Mouse (Mus musculus) hindbrain, embryonic 12.5 days (tissue): ENCODE results near the gene Frmd5. TPM values are rescaled to one million over a fixed set of nuclear protein-coding genes. Genes with fewer than 3 reads are reported as not detected.
"Not testable (repeated sequence)": the region's sequence is repeated elsewhere in the genome, so short reads cannot be mapped to it uniquely, and the experiment has no call there.

ENCODE experiments used
- ATAC-seq: fragments of 200-750 bp; cut with Nextera tagmentation; 2 replicates; pipeline ENCODE4 v1.8.0; 2017; ENCODE audit warnings: moderate TSS enrichment; ENCODE audit not compliant: low FRiP score
- H3K27ac ChIP-seq: fragments of 300-500 bp; sonication (generic); 2 replicates; pipeline ENCODE4 v1.5.1; 2016; ENCODE audit warnings: mild to moderate bottlenecking
- H3K27me3 ChIP-seq: fragments of 300-500 bp; sonication (generic); 2 replicates; pipeline ENCODE4 v1.6.1; 2016; ENCODE audit warnings: mild to moderate bottlenecking
- H3K36me3 ChIP-seq: fragments of 300-500 bp; sonication (generic); 2 replicates; pipeline ENCODE4 v1.6.1; 2016; ENCODE audit warnings: mild to moderate bottlenecking
- H3K4me1 ChIP-seq: fragments of 300-500 bp; sonication (generic); 2 replicates; pipeline ENCODE4 v1.6.1; 2016
- H3K4me2 ChIP-seq: fragments of 300-500 bp; sonication (generic); replicated peaks from 2 replicates; pipeline ENCODE4 v1.6.1; 2016; ENCODE audit warnings: mild to moderate bottlenecking
- H3K4me3 ChIP-seq: fragments of 300-500 bp; sonication (generic); 2 replicates; pipeline ENCODE4 v1.5.1; 2016; ENCODE audit warnings: mild to moderate bottlenecking
- H3K9ac ChIP-seq: fragments of 300-500 bp; sonication (generic); 2 replicates; pipeline ENCODE4 v1.6.1; 2016; ENCODE audit warnings: mild to moderate bottlenecking, moderate library complexity
- H3K9me3 ChIP-seq: fragments of 300-500 bp; sonication (generic); replicated peaks from 2 replicates; pipeline ENCODE4 v1.6.1; 2016; ENCODE audit warnings: mild to moderate bottlenecking
- WGBS: fragments of 180-500 bp; shearing (Covaris S2); methylation state at CpG from one replicate; pipeline ENCODE4 v1.1.7; 2016; 5-methylcytosine and 5-hydroxymethylcytosine counted together
- polyA plus RNA-seq: library from polyadenylated mRNA; unstranded; fragments of >200 nt; fragmentation: Nextera tagmentation; extraction: Ambion mirVana; gene quantifications from 2 replicates; pipeline ENCODE4 v1.2.1, GENCODE M21; 2016

The Frmd5 gene
- polyA plus RNA-seq, 1 experiment from 2014 or later = 26.5 TPM

GRCm38 (mm10) chr2:121522830-121523229, 284.1 kb downstream of the Frmd5 start:
- H3K4me2 ChIP-seq, H3K27ac ChIP-seq, H3K9ac ChIP-seq, H3K27me3 ChIP-seq, H3K4me3 ChIP-seq, H3K9me3 ChIP-seq, H3K4me1 ChIP-seq, ATAC-seq: not testable (repeated sequence)
- 91% methylated on average over 3 of the region's 3 CpGs for WGBS
- H3K36me3 ChIP-seq = peaks cover 26% of the 10 kb centered on the region

- no peaks in the 10 kb centered on the region for H3K4me1 ChIP-seq
- ATAC-seq = no peak
- H3K9me3 ChIP-seq = no peaks in the 10 kb centered on the region
- no peak overlapping the region for H3K9ac ChIP-seq
- no peak overlapping the region for H3K27ac ChIP-seq
- no peak overlapping the region for H3K4me3 ChIP-seq
- H3K36me3 ChIP-seq = peaks cover 29% of the 10 kb centered on the region
- no peaks in the 10 kb centered on the region for H3K27me3 ChIP-seq
- WGBS = 93% methylated on average over 2 of the region's 2 CpGs
- H3K4me2 ChIP-seq = no peak overlapping the region
These were observed 284.9 kb downstream of the Frmd5 start for GRCm38 (mm10) chr2:121522006-121522405.

- 94% methylated on average over 4 of the region's 4 CpGs for WGBS
- not testable (repeated sequence) for H3K27me3 ChIP-seq, H3K4me2 ChIP-seq, H3K9me3 ChIP-seq, H3K9ac ChIP-seq, ATAC-seq, H3K27ac ChIP-seq, H3K4me1 ChIP-seq, H3K4me3 ChIP-seq
- peaks cover 42% of the 10 kb centered on the region for H3K36me3 ChIP-seq
These were observed 288.2 kb downstream of the Frmd5 start for GRCm38 (mm10) chr2:121518711-121519110.

- H3K36me3 ChIP-seq = peaks cover 42% of the 10 kb centered on the region
- no peaks in the 10 kb centered on the region for H3K27me3 ChIP-seq
- WGBS = 97% methylated on average over 5 of the region's 5 CpGs
- H3K9ac ChIP-seq = no peak overlapping the region
- no peak overlapping the region for H3K4me2 ChIP-seq
- H3K4me1 ChIP-seq = no peaks in the 10 kb centered on the region
- no peak for ATAC-seq
- no peak overlapping the region for H3K4me3 ChIP-seq
- H3K27ac ChIP-seq = no peak overlapping the region
- H3K9me3 ChIP-seq = no peaks in the 10 kb centered on the region
These were observed 288.8 kb downstream of the Frmd5 start for GRCm38 (mm10) chr2:121518106-121518505.

DNA sequence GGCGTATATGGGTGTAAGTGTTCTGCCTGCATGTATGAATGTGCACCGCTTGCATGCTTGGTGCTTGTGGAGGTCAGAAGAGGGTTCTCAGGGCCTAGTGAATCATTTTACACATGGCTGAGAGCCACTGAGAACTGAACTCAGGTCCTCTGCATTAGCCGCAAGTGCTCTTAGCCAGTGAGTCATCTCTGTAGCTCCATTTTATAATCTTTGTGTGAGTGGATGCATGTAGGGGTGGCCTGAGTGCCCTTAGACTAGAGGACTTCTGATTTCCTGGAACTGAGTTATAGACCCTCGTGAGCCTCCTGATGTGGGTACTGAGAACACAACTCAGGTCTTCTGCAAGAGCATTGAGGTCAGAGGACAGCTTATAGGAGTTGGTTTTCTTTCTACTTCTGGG, 292.7 kb downstream of the Frmd5 start:
- Histone ChIP-seq H3K36me3 (peaks cover 42% of the 10 kb centered on the region), H3K9ac (no peak overlapping the region), H3K27me3 (no peaks in the 10 kb centered on the region), H3K4me2 (no peak overlapping the region), H3K27ac (no peak overlapping the region), H3K4me3 (no peak overlapping the region), H3K4me1 (peaks cover 6% of the 10 kb centered on the region), H3K9me3 (no peaks in the 10 kb centered on the region)
- 97% methylated on average over 4 of the region's 4 CpGs for WGBS
- no peak for ATAC-seq

DNA sequence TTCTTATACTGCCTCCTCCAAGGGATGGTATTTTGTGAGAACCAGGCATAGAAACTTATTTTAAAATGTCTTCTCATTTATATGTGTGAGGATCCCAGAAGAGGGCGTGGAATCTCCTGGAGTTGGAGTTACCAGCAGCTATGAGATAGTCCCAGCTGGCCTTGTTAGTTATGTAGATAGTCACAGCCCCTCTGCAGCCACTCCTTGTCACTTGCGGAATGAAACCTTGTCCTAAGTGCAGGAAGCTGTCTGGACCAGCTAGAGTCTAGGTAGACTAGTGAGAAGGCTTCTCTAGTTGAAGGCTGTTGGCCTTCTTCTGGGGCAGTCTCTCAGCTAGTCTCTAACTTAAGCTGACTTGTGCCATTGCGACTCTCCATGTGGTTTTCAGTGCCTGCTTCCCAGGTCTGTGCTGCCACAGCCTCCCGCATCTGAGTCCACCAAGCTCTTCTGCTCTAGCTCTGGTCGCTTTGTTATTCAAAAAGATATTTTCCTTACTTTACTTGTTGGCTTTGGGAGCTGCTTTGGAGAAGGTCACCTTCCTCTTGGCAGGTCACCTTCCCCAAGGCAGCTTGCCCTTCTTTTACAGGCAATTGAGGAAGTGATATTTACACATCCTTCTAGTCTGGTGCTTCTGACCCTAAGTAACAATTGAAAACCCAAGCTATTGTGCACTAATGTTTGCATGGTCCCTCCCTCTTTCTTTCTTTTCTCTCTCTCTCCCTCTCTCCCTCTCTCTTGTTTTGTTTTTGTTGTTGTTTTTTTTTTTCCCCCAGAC, 293.7 kb downstream of the Frmd5 start:
- H3K27me3 ChIP-seq, H3K4me3 ChIP-seq, H3K4me2 ChIP-seq, H3K9ac ChIP-seq, H3K27ac ChIP-seq, H3K4me1 ChIP-seq, ATAC-seq, H3K9me3 ChIP-seq: not testable (repeated sequence)
- H3K36me3 ChIP-seq = peaks cover 39% of the 10 kb centered on the region
- WGBS = 97% methylated on average over 5 of the region's 5 CpGs

GRCm38 (mm10) chr2:121511401-121511800, 295.5 kb downstream of the Frmd5 start:
- H3K4me2 ChIP-seq = no peak overlapping the region
- no peak overlapping the region for H3K9ac ChIP-seq
- H3K27ac ChIP-seq = no peak overlapping the region
- no peak for ATAC-seq
- no peaks in the 10 kb centered on the region for H3K27me3 ChIP-seq
- H3K4me3 ChIP-seq = no peak overlapping the region
- peaks cover 19% of the 10 kb centered on the region for H3K4me1 ChIP-seq
- peaks cover 30% of the 10 kb centered on the region for H3K36me3 ChIP-seq
- no peaks in the 10 kb centered on the region for H3K9me3 ChIP-seq
- 96% methylated on average over 8 of the region's 8 CpGs for WGBS

DNA sequence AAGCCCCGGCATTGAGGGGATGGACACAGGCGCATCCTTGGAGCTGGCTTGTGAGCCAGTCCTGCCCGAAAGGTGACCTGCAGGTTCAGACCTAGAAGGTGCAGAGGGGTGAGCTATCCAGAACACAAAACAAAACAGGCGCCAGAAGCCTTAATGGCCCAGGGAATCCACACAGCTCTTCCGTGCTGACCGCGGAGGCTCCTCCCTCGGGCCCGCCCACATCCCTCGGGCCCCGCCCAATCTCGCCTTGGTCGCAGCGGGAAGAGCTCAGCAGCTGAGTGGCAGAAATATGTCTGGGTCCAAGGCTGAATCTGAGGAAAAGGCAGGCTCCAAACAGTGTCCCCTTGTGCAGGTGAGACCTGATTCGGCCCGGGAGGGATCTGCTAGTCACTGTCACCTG, 297.3 kb downstream of the Frmd5 start:
- Histone ChIP-seq H3K9me3 (no peaks in the 10 kb centered on the region), H3K4me1 (peaks cover 19% of the 10 kb centered on the region), H3K27me3 (no peaks in the 10 kb centered on the region), H3K36me3 (peaks cover 20% of the 10 kb centered on the region), H3K4me3 (peak overlapping the region; percentile 28), H3K9ac (0 out of 2 replicates have a peak overlapping the region, but pooled peaks have one; percentile 51), H3K27ac (no peak overlapping the region), H3K4me2 (peak overlapping the region; percentile 49)
- ATAC-seq = peak; percentile 63
- WGBS = 22% methylated on average over 16 of the region's 16 CpGs

DNA sequence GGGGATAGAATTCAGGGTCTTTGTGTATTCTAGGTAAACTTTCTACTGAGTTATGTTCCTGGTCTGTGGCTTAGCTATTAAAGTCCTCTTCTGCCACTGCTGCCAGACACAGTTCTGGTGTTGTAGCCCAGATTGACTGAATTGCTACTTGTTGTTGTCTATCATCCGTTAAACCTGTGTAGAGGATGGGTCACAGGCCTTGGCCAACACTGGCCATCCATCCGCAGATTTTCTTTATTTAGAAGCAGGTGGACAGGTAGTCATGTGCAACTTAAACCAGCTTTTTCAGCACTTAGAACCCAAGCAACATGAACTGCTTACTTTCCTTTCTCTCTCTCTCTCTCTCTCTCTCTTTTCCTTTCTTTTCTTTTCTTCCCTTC, 298.9 kb downstream of the Frmd5 start:
- H3K4me1 ChIP-seq = peaks cover 19% of the 10 kb centered on the region
- peak overlapping the region; percentile 60 for H3K4me2 ChIP-seq
- peak overlapping the region; percentile 60 for H3K4me3 ChIP-seq
- 91% methylated on average over 2 of the region's 2 CpGs for WGBS
- ATAC-seq = no peak
- H3K9ac ChIP-seq = peak overlapping the region; percentile 24; the same call in 1 of the 2 replicates
- no peaks in the 10 kb centered on the region for H3K9me3 ChIP-seq
- no peak overlapping the region for H3K27ac ChIP-seq
- H3K36me3 ChIP-seq = peaks cover 14% of the 10 kb centered on the region
- no peaks in the 10 kb centered on the region for H3K27me3 ChIP-seq

DNA sequence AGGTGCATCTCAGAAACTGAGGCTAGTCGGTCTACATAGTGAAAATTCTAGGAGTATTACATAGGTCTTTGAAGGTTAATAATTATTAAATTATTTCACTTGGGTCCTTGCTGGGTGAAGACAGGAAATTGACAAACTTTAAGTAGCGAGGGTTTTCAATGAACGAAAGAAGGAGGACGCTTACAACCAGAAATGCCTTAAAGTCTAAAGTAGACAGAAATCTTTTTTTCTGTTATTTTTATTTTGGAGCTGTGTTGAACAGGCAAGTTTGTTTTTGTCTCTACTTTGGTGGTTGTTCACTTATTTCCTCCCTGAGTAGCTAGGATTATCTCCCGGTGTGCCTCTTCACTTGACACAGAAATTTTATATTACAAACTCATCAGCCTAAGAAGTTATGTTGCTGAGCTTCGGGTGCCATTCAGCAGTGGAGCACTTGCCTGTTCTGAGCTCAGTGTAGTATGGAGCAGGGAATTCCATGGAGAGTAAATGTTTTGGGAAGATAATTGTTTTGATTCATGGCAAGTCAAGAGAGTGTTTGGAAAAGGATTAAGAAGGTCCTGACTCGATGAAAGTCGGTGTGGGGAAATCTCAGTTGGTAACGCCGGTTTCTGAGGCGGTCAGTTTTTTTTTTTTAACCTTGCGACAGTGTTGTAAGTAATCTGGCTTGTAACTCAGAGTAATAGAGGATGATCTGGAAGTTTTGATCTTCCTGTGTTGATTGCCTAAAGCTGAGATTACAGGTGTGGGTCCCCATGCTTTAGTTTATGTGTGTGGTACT, 299.5 kb downstream of the Frmd5 start:
- Histone ChIP-seq H3K9ac (peak overlapping the region; percentile 57), H3K27ac (no peak overlapping the region), H3K4me3 (peak overlapping the region; percentile 60), H3K36me3 (peaks cover 11% of the 10 kb centered on the region), H3K27me3 (no peaks in the 10 kb centered on the region), H3K9me3 (no peaks in the 10 kb centered on the region), H3K4me1 (peaks cover 19% of the 10 kb centered on the region), H3K4me2 (peak overlapping the region; percentile 60)
- 32% methylated on average over 12 of the region's 12 CpGs for WGBS
- no peak for ATAC-seq

DNA sequence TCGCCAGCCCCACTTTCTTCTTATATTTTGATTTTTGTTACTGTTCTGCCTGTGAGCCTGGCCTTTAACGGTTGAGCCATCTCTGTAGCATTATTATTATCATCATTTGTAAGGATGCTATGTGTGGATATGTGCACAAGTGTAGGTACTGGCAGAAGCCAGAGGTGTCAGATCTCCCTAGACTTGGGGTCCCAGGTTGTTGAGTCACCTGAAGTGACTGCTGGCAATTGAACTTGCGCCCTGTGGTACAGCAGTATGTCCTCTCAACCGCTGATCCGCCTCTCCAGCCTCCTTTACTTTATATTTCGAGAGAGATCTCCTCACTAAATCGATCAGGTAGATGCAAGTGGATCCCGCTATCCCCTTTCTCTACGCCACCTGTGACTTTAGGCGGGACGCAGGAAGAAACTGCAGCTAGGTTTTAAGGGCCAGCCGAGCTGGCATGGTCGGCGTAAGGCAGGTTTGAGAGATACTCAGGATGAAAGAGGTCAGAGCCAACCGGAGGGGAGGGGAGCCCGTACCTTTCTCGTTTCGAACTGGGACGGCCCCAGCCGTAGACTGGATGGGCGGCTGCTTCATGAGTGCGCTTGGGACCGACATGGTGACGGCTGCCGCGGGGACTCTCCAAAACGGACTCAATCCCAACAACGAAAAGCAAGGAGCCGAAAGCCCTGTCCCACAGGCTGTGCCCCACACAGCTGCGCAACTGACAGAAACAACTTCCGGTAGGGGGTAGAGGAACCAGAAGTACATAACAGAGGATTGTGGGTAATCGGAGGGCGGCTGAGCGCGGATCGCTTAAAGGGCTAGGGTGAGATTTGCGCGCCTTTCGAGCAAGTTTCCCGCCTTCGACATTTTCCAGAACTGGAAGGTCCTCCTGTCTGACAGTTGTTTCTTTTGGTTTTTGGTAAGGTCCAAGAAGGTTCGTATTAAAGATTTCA, 300.7 kb downstream of the Frmd5 start, which contains the start of the genes Mfap1a and Wdr76:
TSS of gene Mfap1a (minus strand) at position 724 of the 941 bp plus-strand sequence.
TSS of gene Wdr76 (plus strand) at position 782 of the 941 bp plus-strand sequence.
- H3K27me3 ChIP-seq, H3K9me3 ChIP-seq, H3K36me3 ChIP-seq: not testable (repeated sequence)
- Histone ChIP-seq H3K4me1 (peaks cover 19% of the 10 kb centered on the region), H3K9ac (peak within 1 kb of the TSS; percentile 71), H3K27ac (0 out of 2 replicates have a peak within 1 kb of the TSS, but pooled peaks have one; percentile 64), H3K4me2 (peak within 1 kb of the TSS; percentile 60), H3K4me3 (peak within 1 kb of the TSS; percentile 60)
- ATAC-seq = peak; percentile 92
- WGBS = 5% methylated on average over 42 of the region's 42 CpGs

- not testable (repeated sequence) for ATAC-seq, H3K4me3 ChIP-seq, H3K36me3 ChIP-seq, H3K9me3 ChIP-seq, H3K4me2 ChIP-seq, H3K9ac ChIP-seq, H3K27me3 ChIP-seq, H3K4me1 ChIP-seq, H3K27ac ChIP-seq
- WGBS = 73% methylated on average over 2 of the region's 6 CpGs
These were observed 305.3 kb downstream of the Frmd5 start for GRCm38 (mm10) chr2:121501550-121501949.
